Mouse (Mus musculus) erythroblast, embryonic 14.5 days (primary cell): ENCODE results near the gene Fbxo47.

Experiments
- GATA1 ChIP-seq: IDR thresholded peaks from 2 replicates; pipeline ENCODE4 v1.6.1; 2012; ENCODE audit warnings: low read length, inconsistent platforms, mixed read lengths
- TAL1 ChIP-seq: IDR thresholded peaks from 3 replicates; pipeline ENCODE4 v1.6.1; 2012; ENCODE audit warnings: low read length, inconsistent platforms, mixed read lengths

GRCm38 (mm10) chr11:97923639-97924038, 39.7 kb upstream of the Fbxo47 start:
- TF ChIP-seq GATA1, result no peak
- TF ChIP-seq TAL1, result no peak
